Mouse (Mus musculus) bone marrow macrophage, adult 2 months (primary cell): Measurements from ENCODE around the gene Rab31.

ENCODE experiments used
- CTCF ChIP-seq: IDR thresholded peaks from 2 replicates; pipeline ENCODE4 v1.5.1; 2012; ENCODE audit warnings: low read depth, mild to moderate bottlenecking, low read length, moderate library complexity
- POLR2A ChIP-seq: IDR thresholded peaks from 2 replicates; pipeline ENCODE4 v1.6.1; 2012; ENCODE audit warnings: mild to moderate bottlenecking, low read depth, low read length, borderline replicate concordance

- TF ChIP-seq CTCF = no peak
- TF ChIP-seq POLR2A = no peak
Measured at GRCm38 (mm10) chr17:65786225-65786624, 13.7 kb upstream of the Rab31 start.
